Mouse (Mus musculus): Measurements from ENCODE around the gene Ccdc30.

The Ccdc30 gene

GRCm38 (mm10) chr4:119415072-119415753 lies at the start of gene Ccdc30:
Ccdc30 (minus strand) TSS chr4:119415521.
- peak; percentile 74 for DNase-seq (ENCODE audit: low read depth)

DNA sequence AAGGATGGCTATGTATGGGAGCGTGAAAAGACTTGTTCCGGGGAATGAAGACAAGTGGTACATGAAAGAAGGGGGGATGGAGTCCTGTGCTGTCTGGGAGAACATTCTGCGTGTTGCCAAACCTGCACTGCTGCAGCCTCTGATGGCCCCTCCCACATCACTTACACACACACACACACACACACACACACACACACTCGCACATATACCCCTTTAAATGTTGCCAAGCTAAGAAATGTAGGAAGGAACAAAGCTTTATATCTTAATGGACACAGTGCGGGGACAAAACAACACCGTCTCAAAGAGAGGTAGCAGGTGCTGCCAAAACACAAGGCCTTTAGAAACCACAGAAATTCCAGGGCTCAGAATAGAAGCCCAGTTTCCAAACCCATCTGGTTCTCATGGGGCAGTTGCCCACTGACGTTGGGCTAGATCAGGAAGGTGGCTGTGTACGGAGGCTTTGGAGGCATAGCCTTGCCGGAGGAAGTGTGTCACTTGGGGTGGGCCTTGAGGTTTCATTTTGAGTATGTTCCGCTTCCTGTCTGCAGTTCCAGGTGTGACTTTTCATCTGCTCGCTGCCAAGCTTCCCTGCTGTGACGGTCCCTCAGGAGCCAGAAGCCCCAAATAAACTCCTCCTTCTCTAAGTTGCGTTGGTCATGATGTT lies 48.6 kb upstream of the Ccdc30 start:
- peak; percentile 61 for DNase-seq (ENCODE audit: low read depth)

- peak; percentile 66 for DNase-seq (ENCODE audit: low read depth)
Observed at GRCm38 (mm10) chr4:119462858-119463755, 47.8 kb upstream of the Ccdc30 start.

- DNase-seq (ENCODE audit: low read depth): no peak
Observed at GRCm38 (mm10) chr4:119462457-119462856, 47.1 kb upstream of the Ccdc30 start.

GRCm38 (mm10) chr4:119460728-119461141 lies 45.4 kb upstream of the Ccdc30 start:
- DNase-seq (ENCODE audit: low read depth): peak; percentile 87

DNA sequence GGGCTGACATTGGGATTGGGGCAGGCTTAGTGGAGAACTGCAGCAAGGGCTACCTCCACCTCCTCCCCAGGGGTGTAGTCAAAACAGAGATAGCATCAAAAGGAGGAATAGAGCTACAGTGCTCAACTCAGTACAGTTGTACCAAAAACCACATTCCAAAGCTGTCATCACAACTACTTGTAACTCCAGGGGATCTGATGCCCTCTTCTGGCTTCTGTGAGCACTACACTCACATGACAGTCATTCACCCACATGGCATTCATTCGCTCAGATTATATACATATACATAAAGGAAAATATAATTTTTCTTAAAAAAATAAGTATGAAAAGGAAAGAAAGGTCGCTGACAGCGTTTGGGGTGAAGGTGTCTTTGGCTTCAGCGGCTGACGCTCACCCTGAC lies 45.0 kb upstream of the Ccdc30 start:
- peak; percentile 33 for DNase-seq (ENCODE audit: low read depth)

GRCm38 (mm10) chr4:119453533-119453932 lies 38.2 kb upstream of the Ccdc30 start:
- DNase-seq (ENCODE audit: low read depth): no peak

- no peak for DNase-seq (ENCODE audit: low read depth)
Observed at GRCm38 (mm10) chr4:119453128-119453527, 37.8 kb upstream of the Ccdc30 start.

DNA sequence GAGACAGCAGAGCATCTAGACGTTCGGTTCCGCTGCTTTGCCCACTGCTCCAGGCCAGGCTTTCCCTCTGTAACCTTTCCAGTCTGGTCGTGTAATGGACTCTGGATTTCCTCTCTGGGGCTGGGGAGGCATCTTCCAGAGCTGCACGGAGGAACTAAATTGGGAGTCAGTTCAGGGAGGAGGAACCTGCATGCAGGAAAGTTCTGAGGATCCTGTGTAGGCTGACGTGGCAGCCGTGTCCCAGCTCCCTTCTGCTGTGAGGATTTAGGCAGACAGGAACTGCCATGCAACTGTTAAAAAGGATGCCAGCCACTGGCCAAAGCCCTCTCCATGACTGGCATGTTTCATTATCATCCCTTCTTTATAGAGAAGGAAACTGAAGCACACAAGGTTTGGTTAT lies 35.1 kb upstream of the Ccdc30 start:
- DNase-seq (ENCODE audit: low read depth): no peak

- DNase-seq (ENCODE audit: low read depth): no peak
Observed at GRCm38 (mm10) chr4:119447786-119448185, 32.5 kb upstream of the Ccdc30 start.

GRCm38 (mm10) chr4:119447261-119447660 lies 31.9 kb upstream of the Ccdc30 start:
- no peak for DNase-seq (ENCODE audit: low read depth)

GRCm38 (mm10) chr4:119442539-119442938 lies 27.2 kb upstream of the Ccdc30 start:
- no peak for DNase-seq (ENCODE audit: low read depth)

DNA sequence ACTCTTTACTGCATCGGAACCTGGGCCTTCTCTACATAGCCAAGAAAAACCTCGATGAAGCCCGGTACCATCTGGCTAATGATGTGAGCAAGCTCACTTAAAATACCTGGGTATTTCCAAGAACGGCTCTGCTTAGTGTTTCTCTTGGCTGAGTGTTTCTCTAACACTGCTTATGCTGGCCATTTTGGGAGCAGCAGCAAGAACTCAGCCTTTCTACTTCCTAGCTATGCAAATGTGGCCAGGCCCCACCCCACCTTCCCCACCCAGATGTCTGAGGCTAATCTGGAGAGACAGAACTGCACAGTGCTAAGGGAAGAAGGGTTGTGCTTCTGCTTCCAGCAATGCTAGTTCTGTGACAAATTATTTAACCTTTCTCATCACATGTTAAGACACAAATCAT lies 26.5 kb upstream of the Ccdc30 start:
- DNase-seq (ENCODE audit: low read depth): no peak

DNA sequence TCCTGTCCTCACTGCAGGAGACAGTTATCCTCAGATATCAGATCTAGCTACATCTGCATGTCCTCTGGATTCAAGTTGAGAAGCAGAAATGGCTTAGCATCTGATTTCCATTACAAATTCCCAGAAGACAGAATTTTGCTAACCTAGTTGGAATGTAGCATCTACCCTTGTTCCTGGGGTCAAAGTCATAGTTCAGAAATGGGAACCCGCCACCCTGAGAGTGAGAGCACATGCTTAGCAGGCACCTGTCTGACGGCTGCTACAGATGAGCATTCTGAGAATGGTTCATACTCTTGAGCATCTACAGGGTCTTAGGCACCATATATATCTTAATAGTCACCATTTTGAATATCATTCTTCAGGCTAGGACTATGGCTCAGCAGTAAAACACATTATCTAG lies 22.6 kb upstream of the Ccdc30 start:
- DNase-seq (ENCODE audit: low read depth): no peak

DNA sequence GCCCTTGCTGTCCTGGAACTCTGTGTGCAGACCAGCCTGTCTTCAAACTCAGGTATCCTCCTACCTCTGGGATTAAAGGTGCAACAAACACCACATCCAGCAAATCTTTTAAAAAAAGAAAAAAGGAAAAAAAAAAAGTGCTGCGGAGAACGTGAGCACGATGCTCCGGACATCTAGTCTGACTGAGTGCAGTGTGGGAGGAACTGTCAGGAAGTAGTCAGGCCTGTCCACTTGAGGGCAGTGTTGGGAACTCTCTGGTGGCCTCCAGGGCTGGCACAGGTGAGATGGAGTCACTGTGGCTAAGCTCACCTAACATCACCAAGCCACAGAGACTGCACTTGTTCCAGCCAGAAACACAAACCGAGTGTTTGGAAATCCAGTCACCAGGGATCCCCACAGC lies 15.4 kb upstream of the Ccdc30 start:
- no peak for DNase-seq (ENCODE audit: low read depth)

DNA sequence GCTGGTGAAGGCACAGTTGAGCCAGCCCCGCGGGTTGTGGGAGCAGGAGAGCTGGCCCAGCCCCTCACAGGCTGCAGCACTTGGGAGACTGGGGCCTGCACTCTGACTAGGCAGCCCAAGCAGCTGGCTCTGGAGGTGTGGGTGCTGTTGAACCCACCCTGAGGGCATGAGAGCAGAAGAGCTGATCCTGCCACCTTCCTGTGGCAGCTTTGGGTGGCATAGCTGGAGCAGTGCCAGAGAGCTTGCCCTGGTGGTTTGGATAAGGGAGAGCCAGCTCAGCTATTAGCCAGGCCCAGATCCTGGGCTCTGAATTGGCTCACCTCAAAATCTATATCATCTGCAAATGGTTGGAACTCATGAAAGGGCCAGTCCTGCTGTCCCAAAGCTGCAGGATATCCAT lies 12.4 kb upstream of the Ccdc30 start:
- no peak for DNase-seq (ENCODE audit: low read depth)

DNA sequence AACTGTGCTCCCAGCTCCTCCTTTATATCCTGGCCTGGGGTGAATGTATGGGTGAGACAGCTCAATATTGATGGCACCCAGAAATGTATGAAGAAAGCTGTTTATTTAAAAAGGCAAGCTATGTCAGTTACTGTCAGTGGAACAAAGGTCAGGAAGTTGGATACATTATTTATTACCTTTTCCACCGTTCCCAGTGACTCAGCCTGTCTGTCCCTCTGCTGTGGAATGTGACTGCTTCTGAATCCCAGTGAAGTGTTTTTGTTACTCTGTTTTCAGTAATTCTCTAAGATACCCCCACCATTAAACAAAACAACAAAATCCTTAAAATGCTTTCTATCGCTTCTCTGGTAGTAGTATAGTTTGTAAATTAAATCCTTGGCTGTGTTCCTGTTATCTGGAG lies 10.3 kb upstream of the Ccdc30 start:
- no peak for DNase-seq (ENCODE audit: low read depth)

DNA sequence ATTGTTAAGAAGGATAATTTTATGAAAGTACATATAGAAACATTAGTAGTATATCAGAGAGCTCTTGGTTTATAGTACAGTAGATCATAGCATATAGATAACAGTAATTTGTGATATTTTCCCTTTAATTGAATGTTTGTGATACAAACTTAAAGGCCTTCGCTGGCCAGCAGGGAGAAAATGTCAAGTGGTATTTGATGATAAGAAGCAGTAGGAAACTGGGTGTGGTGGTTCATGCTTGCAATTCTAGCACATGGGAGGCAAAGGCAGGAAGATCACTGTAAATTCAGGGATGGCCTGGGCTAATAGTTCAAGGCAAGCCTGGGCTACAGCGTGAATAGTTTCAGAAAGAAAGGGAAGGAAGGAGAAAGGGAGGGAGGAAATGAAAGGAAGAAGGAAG lies 9.8 kb upstream of the Ccdc30 start:
- no peak for DNase-seq (ENCODE audit: low read depth)

DNA sequence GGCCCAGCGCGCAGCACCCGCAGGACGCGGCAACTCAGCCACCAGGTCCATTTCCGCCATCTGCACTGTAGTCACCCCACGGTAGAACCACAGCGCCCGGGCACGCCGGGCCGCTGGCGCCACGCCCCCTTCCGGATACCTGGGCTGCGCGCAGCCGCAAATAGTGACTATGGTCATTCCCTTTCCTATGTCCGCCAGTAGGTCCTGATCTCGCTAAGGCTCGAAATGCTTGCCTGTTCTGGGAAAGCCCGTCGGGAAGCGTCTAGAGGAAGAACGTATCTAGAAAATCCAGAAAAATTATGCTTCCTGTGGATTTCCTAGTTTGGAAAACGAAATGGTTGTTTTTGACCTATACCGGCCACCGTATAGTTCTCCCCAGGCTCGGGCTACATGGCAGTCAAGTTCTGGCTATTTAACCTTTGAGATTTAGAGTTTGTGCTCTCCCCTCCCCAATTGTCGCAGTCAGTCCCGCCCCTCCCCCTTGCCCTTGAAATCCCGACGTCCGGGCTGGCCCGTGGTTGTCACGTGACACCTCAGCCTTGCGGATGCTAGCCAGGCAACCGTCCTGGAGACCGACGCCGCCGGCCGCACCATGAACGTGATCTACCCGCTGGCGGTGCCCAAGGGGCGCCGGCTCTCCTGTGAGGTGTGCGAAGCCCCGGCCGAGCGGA lies 7.1 kb upstream of the Ccdc30 start, which contains the start of the genes Ppcs and Zmynd12:
Gene Ppcs (minus strand): TSS at position 127 of the 671 bp plus-strand sequence.
Gene Zmynd12 (plus strand): TSS at position 521 of the 671 bp plus-strand sequence.
- peak; percentile 61 for DNase-seq (ENCODE audit: low read depth)

GRCm38 (mm10) chr4:119421921-119422293 lies 6.6 kb upstream of the Ccdc30 start:
- no peak for DNase-seq (ENCODE audit: low read depth)

DNA sequence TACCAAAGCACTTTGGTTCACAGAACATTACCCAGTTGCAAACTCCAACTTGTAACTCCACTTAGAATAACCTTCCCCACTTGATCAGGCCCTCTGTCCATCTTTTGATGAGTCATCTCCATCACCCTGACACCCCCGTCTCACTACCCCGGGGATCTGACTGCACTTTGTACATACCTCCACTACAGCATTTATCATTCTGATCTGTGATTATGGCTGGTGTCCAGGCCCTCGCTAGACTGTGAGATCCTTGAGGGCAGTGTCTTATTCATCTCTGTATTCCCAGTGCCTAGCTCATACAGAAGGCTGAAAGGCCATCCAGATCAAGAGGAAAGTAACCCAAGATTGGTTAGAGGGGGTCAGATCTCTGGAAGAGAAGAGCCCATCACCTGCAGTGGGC lies 5.9 kb upstream of the Ccdc30 start:
- no peak for DNase-seq (ENCODE audit: low read depth)

DNA sequence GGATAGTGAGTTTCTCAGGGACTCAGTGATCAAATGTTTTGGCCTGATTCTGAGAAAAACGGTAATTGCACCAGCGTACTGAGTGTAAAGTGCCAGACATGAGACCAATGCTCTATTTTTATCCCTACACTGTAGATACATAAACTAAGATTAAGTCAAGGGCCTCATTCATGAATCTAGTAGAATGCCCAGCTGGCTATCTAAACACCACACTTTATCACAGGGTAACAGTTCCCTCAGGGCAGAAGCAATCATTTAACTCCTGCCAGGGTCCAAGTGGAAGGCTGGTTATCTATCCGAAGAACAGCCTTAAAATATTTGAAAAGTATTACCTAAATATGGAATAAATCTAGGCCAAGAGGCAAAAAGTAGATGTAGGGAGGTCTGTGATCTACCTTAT lies 2.6 kb upstream of the Ccdc30 start:
- no peak for DNase-seq (ENCODE audit: low read depth)

Data from fibroblast of lung, adult 2 months (primary cell).